Mouse (Mus musculus): ENCODE measurements around the gene Trim10.

DNA sequence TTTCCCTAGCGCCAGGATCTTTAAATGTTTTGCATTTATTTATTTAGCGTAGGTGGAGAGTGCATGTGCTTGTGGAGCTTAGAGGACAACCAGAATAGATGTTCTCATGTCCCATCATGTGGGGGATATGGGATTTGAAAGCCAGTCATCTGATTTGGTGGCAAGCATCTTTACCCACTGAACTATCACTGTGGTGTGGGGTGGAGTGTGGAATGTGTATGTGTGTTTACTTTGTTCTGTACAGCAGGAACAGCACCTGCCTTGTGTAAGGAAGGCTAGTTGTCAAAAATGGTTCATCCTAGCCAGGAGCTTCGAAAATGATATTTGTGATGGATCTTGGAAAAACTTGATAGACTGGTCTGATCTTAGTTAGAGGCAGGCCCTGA lies 33.0 kb upstream of the Trim10 start:
- TF ChIP-seq TAL1 (IDR thresholded peaks at IDR 0.05; ENCODE audit: low read length), result no peak
- no peak for TF ChIP-seq GATA1 (IDR thresholded peaks at IDR 0.05; ENCODE audit: low read length)

Measured in erythroblast, embryonic 14.5 days (primary cell).